Mouse (Mus musculus): ENCODE results near the gene Zfp968. TPM values are rescaled to one million over a fixed set of nuclear protein-coding genes. Genes with fewer than 3 reads are reported as not detected.

Zfp968 gene
- polyA plus RNA-seq (2014; fragmentation: Illumina TruSeq; extraction: RNeasy Lipid Tissue Mini Kit (QIAGEN cat#74804)): 26.0 TPM

GRCm38 (mm10) chr2:175372136-175372535 is at the start of gene Zfp968:
Gene Zfp968, plus strand, starts transcription at chr2:175372436.

GRCm38 (mm10) chr2:175338097-175338496 is 34.1 kb upstream of the Zfp968 start, which contains the start of gene Gm4631:
Gene Gm4631, minus strand, starts transcription at chr2:175338197.

Other genes starting within 250 kb of the Zfp968 start
- gene Gm14399, start 230.4 kb upstream of the Zfp968 start, polyA plus RNA-seq (2014; fragmentation: Illumina TruSeq; extraction: RNeasy Lipid Tissue Mini Kit (QIAGEN cat#74804)): 63.9 TPM
- gene Gm14443, start 196.6 kb upstream of the Zfp968 start, polyA plus RNA-seq (2014; fragmentation: Illumina TruSeq; extraction: RNeasy Lipid Tissue Mini Kit (QIAGEN cat#74804)): 3.1 TPM
- 47.6 TPM for gene Gm14391, start 165.5 kb upstream of the Zfp968 start, polyA plus RNA-seq (2014; fragmentation: Illumina TruSeq; extraction: RNeasy Lipid Tissue Mini Kit (QIAGEN cat#74804))
- gene Gm14440, start 97.3 kb upstream of the Zfp968 start, polyA plus RNA-seq (2014; fragmentation: Illumina TruSeq; extraction: RNeasy Lipid Tissue Mini Kit (QIAGEN cat#74804)): 64.1 TPM
- 103 TPM for gene Gm4631, start 34.2 kb upstream of the Zfp968 start, polyA plus RNA-seq (2014; fragmentation: Illumina TruSeq; extraction: RNeasy Lipid Tissue Mini Kit (QIAGEN cat#74804))
- 64.5 TPM for gene Gm4724, start 63.4 kb downstream of the Zfp968 start, polyA plus RNA-seq (2014; fragmentation: Illumina TruSeq; extraction: RNeasy Lipid Tissue Mini Kit (QIAGEN cat#74804))
- 60.7 TPM for gene Zfp965, start 97.5 kb downstream of the Zfp968 start, polyA plus RNA-seq (2014; fragmentation: Illumina TruSeq; extraction: RNeasy Lipid Tissue Mini Kit (QIAGEN cat#74804))